Mouse (Mus musculus) layer of hippocampus, adult 9-11 months (tissue): ENCODE measurements at regions not wholly inside any gene's neighbourhood (a gene's known extent, or its start where the extent isn't known, plus 50 kb on each side); places are given as distances from the start of the nearest gene placed in this dataset.
"Not testable (repeated sequence)": the region's sequence is repeated elsewhere in the genome, so short reads cannot be mapped to it uniquely, and the experiment has no call there.

Experiments
- DNase-seq: peaks from one replicate; pipeline ENCODE4 v3.0.0; 2022

DNA sequence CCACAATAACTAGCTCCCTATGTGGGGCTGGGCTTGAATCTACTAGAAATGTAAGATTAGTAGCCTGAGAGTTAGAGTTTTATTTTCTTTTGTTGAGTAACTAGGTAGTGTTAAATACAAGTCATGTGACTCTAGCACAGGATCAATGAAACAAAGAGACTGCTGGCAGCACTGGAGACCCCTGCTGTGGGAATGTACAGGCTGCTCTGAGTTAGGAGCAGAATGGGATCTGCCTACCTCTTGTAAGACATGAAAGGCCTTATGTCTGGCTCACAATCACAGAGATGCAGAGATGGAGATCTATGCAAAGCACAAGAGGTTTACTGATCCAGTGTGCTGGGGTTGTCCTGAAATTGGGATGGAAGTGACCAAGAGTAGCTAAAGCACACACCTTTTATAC is 193.9 kb upstream of the Kcnmb2 start:
- DNase-seq, result not testable (repeated sequence)

DNA sequence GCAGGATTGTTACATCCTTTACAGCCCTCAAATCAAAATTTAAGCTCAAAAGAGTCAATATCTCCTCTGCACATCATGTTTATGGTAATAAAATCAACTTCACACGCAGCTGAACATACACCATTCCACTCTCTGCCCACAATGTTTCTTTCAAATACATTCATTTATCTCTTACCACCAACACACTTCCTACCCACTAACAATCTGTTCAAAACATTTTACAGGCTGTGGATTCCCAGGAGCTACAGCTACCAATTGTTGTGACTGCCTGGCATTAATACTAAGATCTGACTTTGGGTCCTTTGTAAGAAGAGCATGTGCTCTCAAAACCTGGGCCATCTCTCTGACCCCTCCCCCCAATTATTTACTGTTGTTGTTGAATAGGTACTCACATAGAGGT is 161.0 kb upstream of the Kcnmb2 start:
- DNase-seq, result peak; percentile 41

DNA sequence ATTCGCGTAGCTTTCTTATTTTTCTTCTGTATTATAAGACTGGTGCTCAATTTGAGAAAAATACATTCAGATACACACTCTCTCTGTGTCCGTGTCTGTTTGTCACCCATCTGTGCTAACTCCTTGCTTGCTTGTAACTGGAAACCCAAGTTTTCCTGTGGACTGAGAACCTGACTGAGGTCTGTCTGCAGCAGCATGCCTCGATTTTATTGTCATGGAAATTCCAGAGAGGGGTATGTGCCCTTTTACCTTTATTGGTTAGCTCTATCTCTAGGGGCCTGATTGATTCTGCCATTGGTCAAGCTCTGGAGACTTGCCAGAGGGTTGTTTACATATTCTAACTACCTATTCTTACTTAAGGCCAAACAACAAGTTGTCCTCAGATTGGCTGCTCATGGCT is 146.4 kb upstream of the Kcnmb2 start:
- DNase-seq, result no peak

DNA sequence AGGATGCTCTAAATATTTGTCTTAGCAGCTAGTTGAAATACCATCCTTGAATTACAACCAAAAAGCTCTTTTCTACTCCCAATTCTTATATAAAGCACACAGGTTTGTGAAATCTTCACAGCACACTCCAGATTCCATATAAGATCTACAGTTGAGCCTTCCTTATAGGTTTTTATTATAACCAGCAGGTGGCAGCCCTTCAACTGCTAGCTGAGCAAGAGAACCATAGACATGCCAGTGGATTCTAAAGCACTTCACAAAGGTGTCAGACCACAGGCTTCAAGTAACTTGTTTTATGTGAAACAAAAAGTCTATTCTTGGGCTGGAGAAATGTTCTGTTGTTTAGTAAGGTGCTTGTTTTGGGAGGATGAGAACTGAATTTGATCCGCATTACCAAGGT is 133.1 kb upstream of the Kcnmb2 start:
- no peak for DNase-seq

DNA sequence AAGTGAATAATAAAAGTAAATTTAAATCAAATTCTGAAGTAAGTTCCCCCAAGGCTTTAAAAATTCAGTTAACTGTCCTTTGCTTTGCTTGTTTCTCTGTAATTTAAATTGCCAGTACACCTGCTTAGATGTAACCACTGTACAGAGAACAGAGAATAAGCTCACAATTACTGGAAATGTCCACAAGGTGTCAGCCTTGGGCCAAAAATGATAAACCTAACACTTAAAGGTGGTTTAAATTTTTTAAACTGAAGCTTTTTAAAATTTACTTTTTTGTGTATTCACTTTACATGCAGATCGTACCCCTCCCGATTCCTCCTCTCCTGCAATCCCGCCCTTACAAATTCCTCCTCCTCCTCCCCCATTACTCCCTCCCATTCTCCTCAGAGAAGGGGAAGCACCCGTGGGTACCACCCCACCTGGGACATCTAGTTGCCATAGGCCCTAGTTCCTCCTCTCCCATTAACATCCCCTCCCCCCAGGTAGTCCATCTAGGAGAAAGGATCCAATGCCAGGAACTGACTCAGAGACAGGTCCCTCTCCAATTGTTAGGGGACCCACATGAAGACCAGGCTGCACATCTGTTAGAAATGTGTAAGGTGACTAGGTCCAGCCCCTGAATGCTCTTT is 111.9 kb upstream of the Kcnmb2 start:
- peak; percentile 16 for DNase-seq

DNA sequence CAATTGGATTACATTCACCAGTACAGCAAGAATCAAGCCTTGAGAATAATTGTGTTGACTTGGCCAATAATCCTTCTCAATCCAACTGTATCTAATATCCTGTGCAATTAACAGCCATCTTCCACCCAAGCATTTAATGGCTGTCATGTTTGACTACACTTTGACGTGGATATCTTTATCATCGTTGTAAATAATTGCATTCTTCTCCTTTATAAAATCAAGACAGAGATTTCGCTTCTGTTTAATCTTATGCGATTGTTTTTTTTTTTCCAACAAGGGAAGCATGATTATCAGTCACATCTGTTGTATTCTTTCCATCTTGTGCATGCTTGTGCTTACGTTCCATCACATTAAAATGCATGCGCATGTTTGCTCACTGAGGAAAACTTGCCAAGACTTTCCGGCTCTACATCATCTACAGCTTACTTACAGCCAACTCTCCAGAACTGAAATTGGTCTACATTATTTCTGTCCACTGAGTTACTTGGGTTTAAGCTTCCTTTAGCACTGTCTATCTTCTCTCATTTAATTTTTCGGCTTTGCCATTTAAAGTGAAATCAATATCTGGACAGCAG is 108.8 kb upstream of the Kcnmb2 start:
- no peak for DNase-seq

DNA sequence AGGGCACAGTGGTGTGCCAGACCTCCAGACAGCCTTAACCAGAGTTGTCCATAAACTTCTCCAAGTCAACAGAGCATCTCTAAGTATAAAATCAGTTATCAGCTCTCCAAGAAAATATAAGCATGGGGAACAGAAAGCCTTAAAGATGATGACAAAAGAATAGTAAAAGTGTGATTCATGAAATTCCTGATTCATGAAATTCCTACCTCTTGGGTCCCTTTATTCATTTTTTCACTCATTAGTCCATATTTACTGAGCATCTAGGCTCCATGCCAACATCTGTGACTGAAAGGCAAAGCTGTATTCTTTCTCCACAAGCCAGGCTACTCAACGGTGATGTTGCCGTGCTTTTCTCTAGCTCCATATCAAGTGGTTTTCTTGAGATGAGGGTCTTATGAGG is 105.7 kb upstream of the Kcnmb2 start:
- no peak for DNase-seq

DNA sequence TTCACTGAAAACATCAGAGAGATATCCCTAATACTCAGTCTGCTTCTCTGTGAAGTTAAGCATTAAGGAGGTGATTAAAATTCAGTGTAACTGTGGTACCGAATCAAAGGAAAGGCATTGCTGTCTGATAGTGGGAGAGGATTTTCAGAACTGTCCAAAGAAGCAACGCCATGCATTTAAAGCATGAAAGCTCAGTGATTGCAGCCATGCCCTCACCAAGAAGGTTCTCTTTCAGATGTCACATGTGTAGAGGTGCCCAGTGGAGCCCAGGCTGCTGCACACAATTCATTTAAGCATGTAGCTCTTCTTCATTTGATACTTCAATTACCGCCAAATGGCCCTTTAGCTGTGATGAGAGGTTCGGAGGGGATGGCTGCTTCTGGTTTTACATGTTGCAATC is 103.1 kb upstream of the Kcnmb2 start:
- no peak for DNase-seq

DNA sequence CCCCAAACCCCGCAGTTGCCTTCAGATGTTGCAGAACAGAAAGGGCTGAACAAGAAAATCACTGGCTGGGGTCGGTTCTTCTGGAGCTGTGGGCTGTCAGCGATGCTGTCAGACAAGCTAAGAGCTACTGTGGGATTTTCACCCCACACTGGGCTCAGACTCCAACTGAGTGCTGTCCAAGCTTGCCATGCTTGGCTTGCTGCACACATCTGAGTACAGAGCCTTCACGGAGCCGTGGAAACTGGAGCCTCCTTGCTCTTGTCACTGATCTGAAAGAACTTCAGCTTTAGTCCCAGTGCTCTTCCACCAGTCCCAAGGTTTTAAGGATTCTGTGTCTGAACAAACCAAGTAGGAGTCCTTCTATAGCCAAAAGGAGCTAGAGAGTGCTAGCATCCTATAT is 98.3 kb upstream of the Kcnmb2 start:
- DNase-seq, result no peak

DNA sequence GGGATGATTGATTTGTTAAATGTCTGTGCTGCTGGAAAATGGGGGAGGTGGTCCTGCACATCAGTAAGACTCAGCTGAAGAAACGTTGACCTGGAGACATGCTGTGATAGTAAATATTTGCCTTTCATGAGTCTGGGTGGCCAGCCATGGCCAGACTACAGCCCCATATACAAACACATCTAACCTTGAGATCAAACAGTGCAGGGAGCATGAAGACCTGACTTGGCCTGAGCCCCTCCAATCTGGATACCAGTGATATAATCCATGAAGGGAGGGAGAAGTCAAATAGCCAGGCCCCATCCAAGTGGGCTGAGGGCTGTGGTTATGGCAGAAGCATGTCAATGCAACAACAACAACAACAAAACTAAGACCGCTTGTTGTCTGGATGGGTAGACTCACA is 94.6 kb upstream of the Kcnmb2 start:
- no peak for DNase-seq

DNA sequence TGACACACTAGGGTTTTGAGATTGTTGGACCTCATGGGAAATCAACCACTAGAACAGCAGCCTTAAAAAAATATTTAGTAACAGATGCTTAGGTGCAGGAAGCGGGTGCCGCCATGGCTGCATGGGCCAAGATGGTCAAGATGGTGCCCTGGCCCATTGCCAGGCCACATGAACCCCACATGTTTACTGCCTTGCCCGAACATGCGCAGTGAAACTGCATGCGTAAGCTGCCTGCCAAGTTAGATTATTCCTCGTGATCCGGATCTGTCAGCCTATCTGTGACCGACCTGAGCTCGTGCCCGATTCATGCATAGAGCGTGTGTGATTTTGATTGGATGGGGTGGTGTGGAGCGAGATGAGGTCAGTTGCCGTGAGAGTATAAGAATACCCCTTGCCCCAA is 93.2 kb upstream of the Kcnmb2 start:
- DNase-seq, result not testable (repeated sequence)

DNA sequence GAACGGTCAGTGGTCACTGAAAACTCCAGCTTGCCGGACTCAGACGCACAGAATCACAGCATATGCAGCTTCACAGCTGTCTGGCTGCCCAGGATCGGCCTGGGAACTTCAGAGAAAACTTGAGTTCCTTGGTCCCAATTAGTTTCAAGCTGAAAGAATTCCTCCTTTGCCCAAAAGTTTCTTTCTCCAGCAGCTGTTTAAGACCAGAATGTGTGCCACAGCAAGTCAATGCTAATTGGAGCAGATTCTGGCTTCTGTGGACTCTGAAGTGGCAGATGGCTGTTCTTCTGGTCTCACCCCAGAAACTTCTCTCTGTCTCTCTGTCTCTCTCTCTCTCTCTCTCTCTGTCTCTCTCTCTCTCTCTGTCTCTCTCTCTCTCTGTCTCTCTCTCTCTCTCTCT is 91.1 kb upstream of the Kcnmb2 start:
- DNase-seq, result no peak

DNA sequence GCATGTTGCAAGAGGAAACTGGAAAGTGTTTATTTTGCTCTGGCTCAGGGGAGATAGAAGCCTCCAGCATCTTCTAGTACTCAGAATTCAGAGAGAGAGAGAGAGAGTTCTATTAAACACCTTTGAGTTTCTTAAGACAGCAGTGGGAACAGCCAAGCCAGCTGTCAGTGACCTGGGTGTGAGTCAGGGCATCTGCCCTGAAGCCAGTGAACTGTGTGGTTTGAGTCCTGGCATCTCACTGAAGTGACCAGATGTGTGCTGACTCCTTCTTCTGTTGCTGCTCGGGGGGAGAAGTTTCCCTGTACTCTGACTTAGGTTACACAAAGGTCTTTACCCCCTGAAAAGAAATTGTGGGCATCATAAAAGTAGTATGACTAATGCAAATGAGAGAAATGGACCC is 70.4 kb upstream of the Kcnmb2 start:
- no peak for DNase-seq

DNA sequence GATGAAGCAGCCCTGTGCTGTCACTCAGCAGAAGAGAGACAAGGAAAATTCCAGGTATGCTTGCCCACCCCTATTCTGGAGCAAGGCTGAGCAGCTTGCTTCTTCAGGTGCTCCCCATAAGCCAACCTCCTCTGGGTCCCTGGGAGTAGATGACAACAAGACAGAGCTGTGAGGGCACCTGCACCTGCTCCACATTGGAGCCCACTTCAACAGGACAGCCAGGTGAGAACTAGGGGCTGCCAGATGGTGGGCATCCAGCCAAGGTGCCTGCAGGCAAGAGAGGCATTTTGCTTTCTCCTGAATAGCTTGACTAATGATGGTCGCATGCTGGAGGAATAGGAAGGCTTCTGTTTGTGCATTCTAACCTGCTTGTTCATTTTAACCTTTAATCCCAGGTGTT is 61.1 kb upstream of the Kcnmb2 start:
- DNase-seq, result no peak

DNA sequence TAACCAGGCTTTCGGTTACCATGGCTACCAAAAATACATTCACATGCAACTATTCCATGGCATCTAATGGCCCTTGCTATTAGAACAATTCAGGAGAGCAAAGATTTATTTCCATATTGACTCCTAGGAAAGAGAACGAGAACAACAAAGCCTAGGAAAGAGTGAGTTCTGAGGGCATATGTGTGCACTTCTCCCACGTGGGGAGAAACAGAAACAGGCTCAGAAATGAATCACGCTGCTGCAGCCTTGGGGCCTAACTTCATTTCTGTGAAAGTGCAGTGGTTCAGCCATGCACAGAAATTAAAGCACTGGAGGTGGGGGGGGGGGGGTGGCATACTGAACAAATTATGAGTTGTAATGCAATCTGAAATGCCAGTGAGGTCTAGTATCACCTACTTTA is 55.2 kb upstream of the Kcnmb2 start:
- no peak for DNase-seq
